Mouse (Mus musculus): ENCODE measurements around the gene DXBay18. TPM values are rescaled to one million over a fixed set of nuclear protein-coding genes. Genes with fewer than 3 reads are reported as not detected.
"Not testable (repeated sequence)": the region's sequence is repeated elsewhere in the genome, so short reads cannot be mapped to it uniquely, and the experiment has no call there.

DXBay18 gene
- not detected in 2 replicates for polyA plus RNA-seq (2014; fragmentation: Nextera tagmentation; extraction: Ambion mirVana)

DNA sequence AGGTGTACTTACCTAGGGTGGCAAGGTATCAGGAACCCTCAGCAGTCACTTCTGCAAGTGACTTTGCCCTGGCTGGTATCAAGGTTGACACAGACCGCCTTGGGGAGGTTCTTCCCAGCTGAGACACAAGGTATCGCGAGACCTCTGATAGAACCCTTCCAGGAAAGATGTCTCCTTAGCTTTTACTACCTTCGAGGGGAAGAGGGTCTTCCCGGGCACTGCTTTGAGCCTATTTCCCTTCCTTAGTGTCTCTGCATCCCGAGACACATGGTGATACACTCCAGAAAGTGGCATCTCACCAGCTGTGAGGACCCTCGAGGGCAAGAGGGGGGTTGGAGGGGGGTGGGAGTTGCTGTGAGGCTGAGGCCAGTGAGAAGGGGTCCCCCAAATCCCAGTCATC, at the start of gene DXBay18:
Gene DXBay18, minus strand, starts transcription at position 101 of the 400 bp plus-strand sequence.
- not testable (repeated sequence) for H3K4me2 ChIP-seq

DNA sequence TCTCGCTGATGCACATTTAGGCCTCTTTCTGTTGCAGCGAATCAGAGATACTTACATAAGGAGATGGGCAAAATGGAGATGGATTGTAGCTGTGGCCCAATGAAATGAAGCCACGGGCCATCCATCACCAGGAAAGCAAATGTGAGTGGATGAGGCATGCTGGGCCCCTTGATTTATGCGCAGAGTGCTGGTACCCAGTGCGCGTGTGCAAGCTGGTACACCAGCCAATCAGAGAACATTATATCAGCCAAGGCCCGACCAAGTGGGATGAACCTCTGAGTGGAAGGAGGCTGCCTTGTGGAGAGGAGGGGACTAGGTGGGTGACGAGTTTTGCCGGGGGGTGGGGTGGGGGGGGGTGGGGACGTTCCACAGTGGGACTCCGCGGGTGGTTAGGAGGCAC, 42.7 kb upstream of the DXBay18 start, which contains the start of gene Xlr3b:
Gene Xlr3b, plus strand, starts transcription at position 274 of the 400 bp plus-strand sequence.
- not testable (repeated sequence) for ATAC-seq (replicated peaks; ENCODE audit: insufficient number of reproducible peaks, low FRiP score, low TSS enrichment); H3K4me3 ChIP-seq (ENCODE audit: low read depth, low read length); H3K36me3 ChIP-seq (ENCODE audit: control insufficient read depth, insufficient read depth, low read length); H3K9me3 ChIP-seq (replicated peaks; ENCODE audit: control insufficient read depth, low read length); H3K27me3 ChIP-seq (ENCODE audit: control insufficient read depth, insufficient read depth, low read length); H3K4me2 ChIP-seq; H3K9ac ChIP-seq (ENCODE audit: low read depth, low read length); H3K4me1 ChIP-seq (ENCODE audit: control insufficient read depth, insufficient read depth, low read length); H3K27ac ChIP-seq (ENCODE audit: low read depth, low read length)
- WGBS (ENCODE audit: insufficient replicate concordance), result 75% methylated on average over 11 of the region's 12 CpGs

More for the DNA sequence above, at the start of gene DXBay18:
- H3K27me3 ChIP-seq (ENCODE audit: control insufficient read depth, insufficient read depth, low read length); ATAC-seq (replicated peaks; ENCODE audit: insufficient number of reproducible peaks, low FRiP score, low TSS enrichment); H3K9me3 ChIP-seq (replicated peaks; ENCODE audit: control insufficient read depth, low read length); H3K27ac ChIP-seq (ENCODE audit: low read depth, low read length); H3K4me1 ChIP-seq (ENCODE audit: control insufficient read depth, insufficient read depth, low read length); H3K36me3 ChIP-seq (ENCODE audit: control insufficient read depth, insufficient read depth, low read length); H3K4me3 ChIP-seq (ENCODE audit: low read depth, low read length); H3K9ac ChIP-seq (ENCODE audit: low read depth, low read length): not testable (repeated sequence)
- WGBS (ENCODE audit: insufficient replicate concordance), result no CpG with 5 or more reads among the region's 7 CpGs

DNA sequence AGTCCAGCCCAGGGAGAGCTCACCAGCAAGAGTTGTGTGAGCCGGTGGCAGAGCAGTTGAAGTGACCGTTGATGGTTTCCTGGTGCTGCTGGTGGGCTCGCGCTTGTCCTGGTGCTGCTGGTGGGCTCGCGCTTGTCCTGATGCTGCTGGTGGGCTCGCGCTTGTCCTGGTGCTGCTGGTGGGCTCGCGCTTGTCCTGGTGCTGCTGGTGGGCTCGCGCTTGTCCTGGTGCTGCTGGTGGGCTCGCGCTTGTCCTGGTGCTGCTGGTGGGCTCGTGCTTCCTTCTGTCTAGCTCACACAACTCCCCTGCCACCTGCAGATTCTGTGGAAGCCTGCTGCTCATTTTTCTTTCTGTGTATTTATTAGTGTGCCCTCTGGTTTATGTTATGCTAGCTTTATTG, 27.6 kb upstream of the DXBay18 start, which contains the start of gene Spin2d:
Gene Spin2d, minus strand, starts transcription at position 101 of the 400 bp plus-strand sequence.
- not testable (repeated sequence) for H3K27ac ChIP-seq (ENCODE audit: low read depth, low read length); H3K36me3 ChIP-seq (ENCODE audit: control insufficient read depth, insufficient read depth, low read length); H3K9ac ChIP-seq (ENCODE audit: low read depth, low read length); ATAC-seq (replicated peaks; ENCODE audit: insufficient number of reproducible peaks, low FRiP score, low TSS enrichment); H3K27me3 ChIP-seq (ENCODE audit: control insufficient read depth, insufficient read depth, low read length); H3K4me2 ChIP-seq; H3K4me3 ChIP-seq (ENCODE audit: low read depth, low read length); H3K9me3 ChIP-seq (replicated peaks; ENCODE audit: control insufficient read depth, low read length); H3K4me1 ChIP-seq (ENCODE audit: control insufficient read depth, insufficient read depth, low read length)
- WGBS (ENCODE audit: insufficient replicate concordance), result 74% methylated on average over 4 of the region's 15 CpGs

DNA sequence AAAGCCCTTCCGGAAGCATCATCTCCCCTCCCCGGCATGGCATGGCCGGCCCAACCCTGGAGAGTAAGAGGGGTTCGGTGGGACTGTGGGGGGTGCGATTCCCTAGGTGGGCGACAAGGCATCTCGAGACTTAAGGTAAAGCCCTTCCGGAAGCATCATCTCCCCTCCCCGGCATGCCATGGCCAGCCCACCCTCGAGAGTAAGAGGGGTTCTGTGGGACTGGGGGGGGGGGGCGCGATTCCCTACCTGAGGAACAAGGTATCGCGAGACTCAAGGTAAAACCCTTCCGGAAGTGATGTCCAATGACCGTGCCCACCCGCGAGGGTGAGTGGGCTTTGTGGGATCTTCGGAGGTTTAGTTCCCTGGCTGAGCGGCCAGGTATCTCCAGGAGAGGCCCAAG, 754 bp downstream of the DXBay18 start, which contains the start of gene Xlr5b:
Gene Xlr5b, plus strand, starts transcription at position 301 of the 400 bp plus-strand sequence.
- ATAC-seq (replicated peaks; ENCODE audit: insufficient number of reproducible peaks, low FRiP score, low TSS enrichment); H3K4me1 ChIP-seq (ENCODE audit: control insufficient read depth, insufficient read depth, low read length); H3K36me3 ChIP-seq (ENCODE audit: control insufficient read depth, insufficient read depth, low read length); H3K4me3 ChIP-seq (ENCODE audit: low read depth, low read length); H3K9ac ChIP-seq (ENCODE audit: low read depth, low read length); H3K27ac ChIP-seq (ENCODE audit: low read depth, low read length); H3K27me3 ChIP-seq (ENCODE audit: control insufficient read depth, insufficient read depth, low read length); H3K4me2 ChIP-seq; H3K9me3 ChIP-seq (replicated peaks; ENCODE audit: control insufficient read depth, low read length): not testable (repeated sequence)
- WGBS (ENCODE audit: insufficient replicate concordance), result no CpG with 5 or more reads among the region's 20 CpGs

DNA sequence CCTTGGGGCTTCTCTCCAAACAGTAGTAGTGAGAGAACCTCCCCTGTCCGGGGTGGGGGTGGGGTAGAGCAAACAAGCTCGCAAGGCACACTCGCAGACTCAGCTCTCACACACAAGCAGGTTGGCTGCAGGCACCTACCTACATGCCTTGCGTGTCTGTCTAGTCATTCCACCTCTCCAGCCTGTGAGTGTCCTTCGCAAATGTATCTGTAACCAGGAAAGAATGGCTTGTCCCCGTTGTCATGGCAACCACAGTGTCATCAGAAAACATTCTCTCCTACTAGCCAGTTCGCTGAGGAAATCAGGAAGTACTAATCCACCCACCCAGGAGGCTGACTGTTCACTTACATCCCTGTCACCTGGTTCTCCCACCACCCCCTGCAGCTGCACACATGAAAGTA, 6.0 kb downstream of the DXBay18 start:
- H3K36me3 ChIP-seq (ENCODE audit: control insufficient read depth, insufficient read depth, low read length); H3K27ac ChIP-seq (ENCODE audit: low read depth, low read length); H3K27me3 ChIP-seq (ENCODE audit: control insufficient read depth, insufficient read depth, low read length); H3K9me3 ChIP-seq (replicated peaks; ENCODE audit: control insufficient read depth, low read length); H3K4me1 ChIP-seq (ENCODE audit: control insufficient read depth, insufficient read depth, low read length); H3K4me3 ChIP-seq (ENCODE audit: low read depth, low read length); H3K9ac ChIP-seq (ENCODE audit: low read depth, low read length); ATAC-seq (replicated peaks; ENCODE audit: insufficient number of reproducible peaks, low FRiP score, low TSS enrichment); H3K4me2 ChIP-seq: not testable (repeated sequence)
- WGBS (ENCODE audit: insufficient replicate concordance), result no CpG with 5 or more reads among the region's 7 CpGs

DNA sequence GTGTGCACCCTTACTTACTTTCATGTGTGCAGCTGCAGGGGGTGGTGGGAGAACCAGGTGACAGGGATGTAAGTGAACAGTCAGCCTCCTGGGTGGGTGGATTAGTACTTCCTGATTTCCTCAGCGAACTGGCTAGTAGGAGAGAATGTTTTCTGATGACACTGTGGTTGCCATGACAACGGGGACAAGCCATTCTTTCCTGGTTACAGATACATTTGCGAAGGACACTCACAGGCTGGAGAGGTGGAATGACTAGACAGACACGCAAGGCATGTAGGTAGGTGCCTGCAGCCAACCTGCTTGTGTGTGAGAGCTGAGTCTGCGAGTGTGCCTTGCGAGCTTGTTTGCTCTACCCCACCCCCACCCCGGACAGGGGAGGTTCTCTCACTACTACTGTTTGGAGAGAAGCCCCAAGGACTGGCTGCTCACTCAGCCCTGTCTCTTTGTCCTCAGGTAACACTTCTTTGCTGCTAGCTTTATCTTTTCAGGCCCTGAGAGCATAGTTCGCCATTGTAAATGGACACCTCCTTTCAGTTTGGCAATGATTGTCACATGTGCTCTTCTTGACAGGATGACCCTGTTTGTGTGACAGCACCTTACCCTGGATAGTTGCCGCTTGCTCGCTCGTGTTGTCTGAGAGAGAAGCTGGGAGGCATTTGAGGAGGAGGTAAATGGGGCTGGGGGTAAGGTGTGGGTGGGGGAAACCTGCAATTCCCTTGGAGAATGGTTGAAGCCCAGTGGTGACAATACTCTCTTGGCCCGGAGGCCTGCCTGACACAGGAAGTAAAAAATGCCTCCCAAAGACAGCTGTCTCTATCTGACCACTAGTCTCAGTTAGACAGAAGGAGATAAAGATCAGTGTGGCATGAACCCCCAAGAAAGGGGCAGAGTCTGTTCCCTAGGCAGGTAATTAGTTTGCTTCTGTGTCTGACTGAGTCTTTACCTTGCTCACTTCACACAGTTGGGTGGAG, 26.1 kb downstream of the DXBay18 start:
- H3K9ac ChIP-seq (ENCODE audit: low read depth, low read length); H3K4me3 ChIP-seq (ENCODE audit: low read depth, low read length); H3K36me3 ChIP-seq (ENCODE audit: control insufficient read depth, insufficient read depth, low read length); H3K27me3 ChIP-seq (ENCODE audit: control insufficient read depth, insufficient read depth, low read length); H3K4me2 ChIP-seq; H3K9me3 ChIP-seq (replicated peaks; ENCODE audit: control insufficient read depth, low read length); ATAC-seq (replicated peaks; ENCODE audit: insufficient number of reproducible peaks, low FRiP score, low TSS enrichment); H3K27ac ChIP-seq (ENCODE audit: low read depth, low read length); H3K4me1 ChIP-seq (ENCODE audit: control insufficient read depth, insufficient read depth, low read length): not testable (repeated sequence)
- WGBS (ENCODE audit: insufficient replicate concordance), result no CpG with 5 or more reads among the region's 12 CpGs

DNA sequence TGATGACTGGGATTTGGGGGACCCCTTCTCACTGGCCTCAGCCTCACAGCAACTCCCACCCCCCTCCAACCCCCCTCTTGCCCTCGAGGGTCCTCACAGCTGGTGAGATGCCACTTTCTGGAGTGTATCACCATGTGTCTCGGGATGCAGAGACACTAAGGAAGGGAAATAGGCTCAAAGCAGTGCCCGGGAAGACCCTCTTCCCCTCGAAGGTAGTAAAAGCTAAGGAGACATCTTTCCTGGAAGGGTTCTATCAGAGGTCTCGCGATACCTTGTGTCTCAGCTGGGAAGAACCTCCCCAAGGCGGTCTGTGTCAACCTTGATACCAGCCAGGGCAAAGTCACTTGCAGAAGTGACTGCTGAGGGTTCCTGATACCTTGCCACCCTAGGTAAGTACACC, 32.5 kb downstream of the DXBay18 start, which contains the start of gene Gm14685:
Gene Gm14685, plus strand, starts transcription at position 301 of the 400 bp plus-strand sequence.
- not testable (repeated sequence) for H3K4me1 ChIP-seq (ENCODE audit: control insufficient read depth, insufficient read depth, low read length); H3K9me3 ChIP-seq (replicated peaks; ENCODE audit: control insufficient read depth, low read length); H3K4me2 ChIP-seq; ATAC-seq (replicated peaks; ENCODE audit: insufficient number of reproducible peaks, low FRiP score, low TSS enrichment); H3K36me3 ChIP-seq (ENCODE audit: control insufficient read depth, insufficient read depth, low read length); H3K27me3 ChIP-seq (ENCODE audit: control insufficient read depth, insufficient read depth, low read length); H3K9ac ChIP-seq (ENCODE audit: low read depth, low read length); H3K4me3 ChIP-seq (ENCODE audit: low read depth, low read length); H3K27ac ChIP-seq (ENCODE audit: low read depth, low read length)
- WGBS (ENCODE audit: insufficient replicate concordance), result no CpG with 5 or more reads among the region's 7 CpGs

DNA sequence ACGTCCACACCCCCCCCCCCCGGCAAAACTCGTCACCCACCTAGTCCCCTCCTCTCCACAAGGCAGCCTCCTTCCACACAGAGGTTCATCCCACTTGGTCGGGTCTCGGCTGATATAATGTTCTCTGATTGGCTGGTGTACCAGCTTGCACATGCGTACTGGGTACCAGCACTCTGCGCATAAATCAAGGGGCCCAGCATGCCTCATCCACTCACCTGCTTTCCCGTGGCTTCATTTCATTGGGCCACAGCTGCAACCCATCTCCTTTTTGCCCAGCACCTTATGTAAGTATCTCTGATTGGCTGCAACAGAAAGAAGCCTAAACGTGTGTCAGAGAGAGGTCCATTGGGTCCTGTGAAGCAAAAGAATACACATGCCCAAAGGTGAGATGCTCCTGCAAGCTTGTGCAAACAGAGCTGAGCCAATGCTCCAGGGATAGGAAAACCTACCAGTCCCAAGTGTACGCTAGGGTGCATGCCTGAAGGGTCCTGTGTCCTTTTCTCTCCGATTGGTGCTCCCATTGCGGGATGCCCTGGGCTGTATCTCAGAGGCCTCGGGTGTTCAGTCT, 52.2 kb downstream of the DXBay18 start, which contains the start of gene Xlr3a:
Gene Xlr3a, minus strand, starts transcription at position 155 of the 568 bp plus-strand sequence.
- not testable (repeated sequence) for H3K4me3 ChIP-seq (ENCODE audit: low read depth, low read length); H3K36me3 ChIP-seq (ENCODE audit: control insufficient read depth, insufficient read depth, low read length); H3K4me2 ChIP-seq; H3K9me3 ChIP-seq (replicated peaks; ENCODE audit: control insufficient read depth, low read length); H3K27ac ChIP-seq (ENCODE audit: low read depth, low read length); H3K4me1 ChIP-seq (ENCODE audit: control insufficient read depth, insufficient read depth, low read length); H3K27me3 ChIP-seq (ENCODE audit: control insufficient read depth, insufficient read depth, low read length); H3K9ac ChIP-seq (ENCODE audit: low read depth, low read length); ATAC-seq (replicated peaks; ENCODE audit: insufficient number of reproducible peaks, low FRiP score, low TSS enrichment)
- WGBS (ENCODE audit: insufficient replicate concordance), result 68% methylated on average over 11 of the region's 13 CpGs
